Mouse (Mus musculus): ENCODE results near the gene 5530401A14Rik. TPM values are rescaled to one million over a fixed set of nuclear protein-coding genes. Genes with fewer than 3 reads are reported as not detected.
A peak's percentile ranks its signal among the peaks of the same experiment; 100 is the strongest.

5530401A14Rik gene
- 0.01 TPM in 1 of 2 replicates, not detected in the other for polyA plus RNA-seq (2012; rRNA removed)

DNA sequence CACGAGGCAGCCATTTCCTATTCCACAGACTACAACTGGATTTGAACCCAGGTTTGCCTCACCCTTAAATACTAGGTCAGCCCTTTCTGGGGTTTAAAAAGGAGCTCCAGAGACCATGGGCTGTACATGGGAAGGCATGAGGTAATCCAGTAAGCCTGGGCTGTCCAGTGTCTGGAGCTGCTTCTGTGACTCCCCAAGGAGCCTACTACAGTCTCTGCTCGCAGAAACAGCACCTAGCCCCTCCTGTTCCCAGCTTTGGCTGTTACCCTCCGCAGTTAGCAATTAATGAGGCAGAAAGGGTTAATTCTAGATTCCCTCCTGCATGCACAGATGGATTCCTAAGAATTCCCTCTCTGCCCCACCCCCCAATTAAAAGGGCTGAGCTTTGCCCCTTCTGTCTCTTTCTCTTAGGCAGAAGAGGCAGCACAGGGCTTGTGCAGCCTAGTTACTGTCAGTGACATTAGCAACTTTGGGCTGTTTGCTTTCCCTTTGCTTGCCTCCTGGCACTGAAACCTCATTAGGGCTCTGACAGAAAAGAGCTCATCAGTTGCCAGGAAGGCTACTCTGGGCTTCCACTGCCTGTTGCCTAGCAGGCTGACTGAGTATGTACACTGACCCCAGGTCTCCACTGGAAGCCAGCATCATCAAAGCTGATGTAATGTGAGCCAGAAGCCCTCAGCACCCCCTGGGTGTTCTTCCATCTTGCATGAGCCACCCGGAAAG is at the start of gene 5530401A14Rik:
TSS of gene 5530401A14Rik (plus strand) at position 424 of the 723 bp plus-strand sequence.
- TF ChIP-seq CTCF (IDR thresholded peaks at IDR 0.05; ENCODE audit: borderline replicate concordance, extremely low read depth, insufficient read depth, insufficient read length): no peak
- no peak for TF ChIP-seq POLR2A (IDR thresholded peaks at IDR 0.05; ENCODE audit: borderline replicate concordance, extremely low read depth, insufficient read depth, insufficient read length, poor library complexity, severe bottlenecking)
- peak; percentile 95 for DNase-seq (ENCODE audit: low read depth)

DNA sequence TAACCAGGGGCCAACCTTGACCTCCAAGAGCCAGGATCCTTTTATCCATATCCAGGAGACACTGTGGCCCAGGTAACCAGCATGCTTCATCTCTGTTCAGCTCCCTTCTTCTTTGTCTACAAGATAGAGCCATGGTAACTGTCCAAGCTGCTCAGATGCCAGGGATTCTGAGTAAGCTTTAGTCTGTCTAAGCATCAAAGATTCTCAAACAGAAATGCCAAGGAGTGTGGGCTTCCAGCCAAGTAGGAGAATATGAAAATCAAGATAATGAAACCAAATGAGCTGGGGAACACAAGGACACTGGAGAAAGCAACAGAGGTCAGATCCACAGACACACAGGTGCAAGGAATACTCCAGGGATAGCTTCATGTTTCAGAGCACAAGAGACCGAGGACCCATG is 45.7 kb upstream of the 5530401A14Rik start:
- peak; percentile 15 for DNase-seq (ENCODE audit: low read depth)
- TF ChIP-seq CTCF (IDR thresholded peaks at IDR 0.05; ENCODE audit: borderline replicate concordance, extremely low read depth, insufficient read depth, insufficient read length) (no peak), POLR2A (IDR thresholded peaks at IDR 0.05; ENCODE audit: borderline replicate concordance, extremely low read depth, insufficient read depth, insufficient read length, poor library complexity, severe bottlenecking) (no peak)

DNA sequence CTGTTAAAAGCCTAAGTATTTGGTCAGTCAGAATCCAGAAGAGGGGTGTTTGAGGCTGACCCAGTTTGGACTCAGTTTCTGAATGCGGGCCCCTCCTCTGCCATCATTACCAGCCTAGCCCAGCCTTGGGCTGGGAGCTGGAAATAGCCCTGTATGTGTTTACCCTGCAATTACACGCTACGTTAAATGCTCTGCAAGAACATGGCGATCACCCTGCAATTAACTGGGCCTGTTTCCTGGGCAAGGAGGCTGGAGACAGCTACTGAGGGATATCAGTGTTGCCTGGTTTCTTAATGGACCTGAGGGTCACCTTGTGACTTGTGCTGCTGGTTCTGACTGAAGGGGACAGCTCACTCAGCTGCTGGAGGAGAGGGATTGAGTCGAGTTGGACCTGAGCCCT is 43.9 kb upstream of the 5530401A14Rik start:
- peak; percentile 57 for DNase-seq (ENCODE audit: low read depth)
- no peak for TF ChIP-seq POLR2A (IDR thresholded peaks at IDR 0.05; ENCODE audit: borderline replicate concordance, extremely low read depth, insufficient read depth, insufficient read length, poor library complexity, severe bottlenecking)
- TF ChIP-seq CTCF (IDR thresholded peaks at IDR 0.05; ENCODE audit: borderline replicate concordance, extremely low read depth, insufficient read depth, insufficient read length): no peak

DNA sequence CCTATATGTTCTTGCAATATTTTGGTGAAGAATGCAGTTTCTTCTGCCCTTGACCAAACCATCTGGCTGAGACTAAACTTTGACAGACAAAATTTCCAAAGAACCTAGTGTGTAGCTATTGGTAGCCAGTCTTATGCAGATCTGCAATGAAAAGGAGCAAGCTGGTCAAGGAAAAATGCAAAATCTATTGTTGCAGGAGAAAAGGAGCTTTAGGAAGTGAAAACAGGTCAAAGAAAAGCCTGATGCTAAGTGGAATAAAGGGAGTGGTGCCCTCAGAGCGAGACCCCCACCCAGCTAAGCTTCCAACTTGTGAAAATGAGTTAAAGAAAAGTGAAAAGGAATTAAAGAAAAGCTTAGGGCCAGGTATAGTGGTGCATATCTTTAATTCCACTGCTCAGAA is 28.1 kb upstream of the 5530401A14Rik start:
- no peak for TF ChIP-seq POLR2A (IDR thresholded peaks at IDR 0.05; ENCODE audit: borderline replicate concordance, extremely low read depth, insufficient read depth, insufficient read length, poor library complexity, severe bottlenecking)
- no peak for TF ChIP-seq CTCF (IDR thresholded peaks at IDR 0.05; ENCODE audit: borderline replicate concordance, extremely low read depth, insufficient read depth, insufficient read length)
- no peak for DNase-seq (ENCODE audit: low read depth)

DNA sequence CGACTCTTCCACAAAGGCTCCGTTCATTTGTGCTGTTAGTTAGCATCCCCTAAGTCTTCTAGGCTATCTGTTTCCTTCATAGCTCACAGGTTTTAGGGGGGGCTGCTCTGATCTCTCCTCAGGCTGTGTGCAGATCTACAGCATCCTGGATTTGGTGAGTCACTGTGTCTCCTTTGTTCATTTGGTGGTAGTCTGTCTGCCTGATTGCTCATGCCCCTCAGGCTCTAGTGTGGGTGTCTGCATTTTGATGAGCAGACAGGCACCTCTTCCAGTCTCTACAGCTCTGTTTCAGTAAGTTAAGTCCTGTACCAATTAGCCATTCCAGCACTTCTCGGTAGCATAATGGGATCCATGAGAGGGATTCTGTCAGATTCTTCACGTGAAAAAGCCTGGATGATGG is 22.0 kb upstream of the 5530401A14Rik start:
- peak; percentile 67 for DNase-seq (ENCODE audit: low read depth)
- TF ChIP-seq CTCF (IDR thresholded peaks at IDR 0.05; ENCODE audit: borderline replicate concordance, extremely low read depth, insufficient read depth, insufficient read length) (no peak), POLR2A (IDR thresholded peaks at IDR 0.05; ENCODE audit: borderline replicate concordance, extremely low read depth, insufficient read depth, insufficient read length, poor library complexity, severe bottlenecking) (no peak)

DNA sequence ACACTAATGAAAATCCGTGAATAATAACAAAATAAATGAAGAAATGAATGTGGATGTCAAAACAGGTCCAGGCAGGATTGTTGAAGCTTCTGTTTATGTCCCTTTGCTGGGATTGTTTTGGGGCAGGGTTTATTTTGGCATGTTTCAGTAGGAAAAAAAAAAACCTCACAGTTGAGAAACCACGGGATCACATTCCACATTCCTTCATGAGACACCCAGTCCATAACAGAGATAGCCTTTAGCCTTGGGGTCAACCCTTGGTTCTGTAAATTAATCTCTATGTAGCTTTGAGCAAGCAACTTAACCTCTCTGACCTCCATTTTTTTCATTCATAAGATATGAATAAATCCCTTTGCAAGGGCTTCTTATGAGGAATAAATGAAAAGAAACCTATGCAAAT is 19.5 kb upstream of the 5530401A14Rik start:
- no peak for DNase-seq (ENCODE audit: low read depth)

DNA sequence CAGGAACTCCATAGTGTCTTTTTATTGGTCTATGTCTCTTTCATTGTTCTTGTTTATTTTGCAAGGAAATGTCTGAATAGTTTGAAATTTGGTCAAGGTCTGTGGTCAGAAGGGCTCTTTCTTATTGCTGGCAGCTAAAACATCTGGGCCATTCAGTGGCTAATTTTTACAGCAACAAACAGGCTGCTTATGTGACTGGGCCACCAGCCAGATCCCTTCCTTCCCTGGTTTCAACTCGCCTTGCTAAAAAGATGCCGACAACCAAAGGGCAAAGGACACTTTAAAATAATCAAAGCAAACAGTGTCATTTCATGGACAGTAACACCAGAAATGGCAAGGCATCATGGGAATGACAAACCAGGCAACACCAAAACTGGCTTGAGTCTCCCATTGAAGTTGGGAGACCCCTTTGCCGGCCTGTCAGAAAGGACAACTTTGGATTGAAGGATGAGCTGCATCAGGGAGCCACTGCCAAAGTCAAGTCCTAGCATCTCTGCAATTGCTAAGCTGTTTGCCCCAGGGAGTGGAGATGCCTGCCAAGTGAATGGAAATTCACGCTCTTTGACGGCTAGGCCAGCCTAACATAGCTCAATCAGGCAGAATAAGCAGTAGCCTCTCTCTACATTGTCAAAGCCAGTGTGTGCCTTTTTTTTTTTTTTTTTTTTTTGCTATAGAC is 15.3 kb upstream of the 5530401A14Rik start:
- TF ChIP-seq POLR2A (IDR thresholded peaks at IDR 0.05; ENCODE audit: borderline replicate concordance, extremely low read depth, insufficient read depth, insufficient read length, poor library complexity, severe bottlenecking) (no peak), CTCF (IDR thresholded peaks at IDR 0.05; ENCODE audit: borderline replicate concordance, extremely low read depth, insufficient read depth, insufficient read length) (no peak)
- DNase-seq (ENCODE audit: low read depth): peak; percentile 82

More for the DNA sequence above, 19.5 kb upstream of the 5530401A14Rik start:
- TF ChIP-seq CTCF (IDR thresholded peaks at IDR 0.05; ENCODE audit: borderline replicate concordance, extremely low read depth, insufficient read depth, insufficient read length): no peak
- no peak for TF ChIP-seq POLR2A (IDR thresholded peaks at IDR 0.05; ENCODE audit: borderline replicate concordance, extremely low read depth, insufficient read depth, insufficient read length, poor library complexity, severe bottlenecking)

DNA sequence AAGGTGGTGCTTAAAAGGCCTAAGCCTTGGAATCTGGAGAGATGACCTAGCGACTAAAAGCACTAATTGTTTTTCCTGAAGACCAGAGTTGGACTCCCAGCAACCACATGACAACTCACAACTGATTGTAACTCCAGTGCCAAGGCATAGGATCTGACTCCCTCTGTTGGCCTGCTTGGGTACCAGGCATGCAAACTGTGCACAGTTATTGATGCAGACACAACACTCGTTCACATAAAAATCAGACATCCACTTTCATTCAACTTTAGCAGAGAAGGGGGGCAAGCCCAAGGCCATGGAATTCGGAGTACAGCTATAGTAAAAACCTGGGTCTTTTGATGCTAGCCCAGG is 14.8 kb upstream of the 5530401A14Rik start:
- DNase-seq (ENCODE audit: low read depth): no peak
- TF ChIP-seq CTCF (IDR thresholded peaks at IDR 0.05; ENCODE audit: borderline replicate concordance, extremely low read depth, insufficient read depth, insufficient read length) (peak; percentile 12; the same call in 1 of the 2 replicates), POLR2A (IDR thresholded peaks at IDR 0.05; ENCODE audit: borderline replicate concordance, extremely low read depth, insufficient read depth, insufficient read length, poor library complexity, severe bottlenecking) (no peak)

DNA sequence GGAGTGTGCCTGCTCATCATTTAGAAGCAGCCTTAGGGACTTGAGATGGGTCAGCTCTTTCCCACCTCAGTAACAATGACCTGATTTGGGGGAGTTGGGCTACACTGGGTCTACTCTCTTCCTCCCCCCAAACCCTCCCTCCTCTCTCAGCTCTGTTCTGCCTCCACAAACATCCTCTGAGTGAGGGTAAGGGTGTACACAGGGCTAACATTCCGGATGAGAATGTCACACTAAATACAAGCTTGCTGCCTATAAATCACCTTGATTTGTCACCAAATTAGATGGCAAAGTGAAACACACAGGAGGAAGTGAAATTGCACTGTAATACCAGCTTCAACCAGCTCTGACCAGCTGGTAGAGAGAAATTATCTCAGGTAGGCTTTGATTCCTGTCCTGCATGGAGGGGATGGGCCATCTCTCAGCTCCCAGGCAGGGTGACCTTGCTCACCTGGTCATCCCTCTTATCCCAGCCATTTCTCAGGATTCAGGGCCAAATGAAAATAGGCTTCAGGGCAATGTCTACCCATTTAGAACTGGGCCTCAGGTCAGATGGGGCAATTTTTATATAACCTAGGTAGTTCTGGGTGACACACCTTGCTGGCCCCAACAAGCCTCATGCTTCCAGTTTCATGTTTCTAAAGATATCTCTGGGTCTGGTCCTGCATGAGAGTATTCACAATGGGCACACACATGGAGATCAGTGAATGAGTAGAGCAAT is 12.5 kb upstream of the 5530401A14Rik start:
- no peak for TF ChIP-seq POLR2A (IDR thresholded peaks at IDR 0.05; ENCODE audit: borderline replicate concordance, extremely low read depth, insufficient read depth, insufficient read length, poor library complexity, severe bottlenecking)
- no peak for TF ChIP-seq CTCF (IDR thresholded peaks at IDR 0.05; ENCODE audit: borderline replicate concordance, extremely low read depth, insufficient read depth, insufficient read length)

DNA sequence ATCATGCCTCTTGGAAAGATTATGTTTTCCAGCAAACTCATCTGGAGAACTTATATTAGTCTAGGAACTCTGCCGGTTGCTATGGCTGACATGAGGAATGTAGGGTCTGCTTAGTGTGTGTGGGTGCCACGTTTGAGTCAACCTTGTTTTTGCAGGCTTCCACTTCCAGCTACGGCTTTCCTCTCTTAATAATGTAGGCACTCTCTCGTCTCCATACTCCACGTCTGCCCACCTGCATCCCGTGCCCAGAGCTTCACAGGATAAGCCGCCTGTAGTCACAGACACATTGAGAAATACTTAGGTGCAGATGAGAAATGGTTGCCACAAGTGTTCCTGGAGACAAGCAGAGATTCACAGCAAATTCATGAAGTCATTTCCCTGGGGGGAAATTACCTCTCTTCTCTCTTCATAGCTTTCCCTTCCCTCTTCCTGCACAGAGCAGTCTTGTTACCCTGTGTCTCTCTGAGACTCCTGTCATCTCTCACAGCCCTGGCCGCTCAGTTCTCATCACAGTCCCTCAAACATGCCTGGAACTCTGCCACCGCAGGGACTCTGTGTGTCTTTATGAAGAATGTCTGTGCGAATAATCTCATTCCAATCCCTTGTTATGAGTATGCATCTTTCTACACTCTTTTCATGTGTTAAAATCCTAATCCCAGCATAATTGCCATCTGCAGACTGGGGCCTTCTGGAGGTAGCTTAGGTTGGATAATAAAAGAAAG is 5.3 kb downstream of the 5530401A14Rik start:
- peak; percentile 57 for DNase-seq (ENCODE audit: low read depth)
- TF ChIP-seq CTCF (IDR thresholded peaks at IDR 0.05; ENCODE audit: borderline replicate concordance, extremely low read depth, insufficient read depth, insufficient read length): no peak
- no peak for TF ChIP-seq POLR2A (IDR thresholded peaks at IDR 0.05; ENCODE audit: borderline replicate concordance, extremely low read depth, insufficient read depth, insufficient read length, poor library complexity, severe bottlenecking)

More for the DNA sequence above, 12.5 kb upstream of the 5530401A14Rik start:
- no peak for DNase-seq (ENCODE audit: low read depth)
